Mouse (Mus musculus) limb, embryonic 11.5 days (tissue): ENCODE measurements around the gene Rai14. TPM values are rescaled to one million over a fixed set of nuclear protein-coding genes. Genes with fewer than 3 reads are reported as not detected.

Source experiments
- ATAC-seq: fragments of 200-750 bp; cut with Nextera tagmentation; 2 replicates; pipeline ENCODE4 v1.8.0; 2017; ENCODE audit warnings: low read depth; ENCODE audit not compliant: insufficient number of reproducible peaks, low FRiP score, low TSS enrichment
- DNase-seq: peaks from one replicate; pipeline ENCODE4 v3.0.0-alpha.2; 2015; ENCODE audit warnings: low spot score
- H3K27ac ChIP-seq: fragments of 300-500 bp; sonication (generic); replicated peaks from 2 replicates; pipeline ENCODE4 v1.5.1; 2014; ENCODE audit warnings: low read depth, mild to moderate bottlenecking, low read length
- H3K27me3 ChIP-seq: fragments of 300-500 bp; sonication (generic); 2 replicates; pipeline ENCODE4 v1.6.1; 2014; ENCODE audit warnings: mild to moderate bottlenecking, low read length, mixed read lengths; ENCODE audit not compliant: control insufficient read depth, insufficient read depth
- H3K36me3 ChIP-seq: fragments of 300-500 bp; sonication (generic); 2 replicates; pipeline ENCODE4 v1.6.1; 2014; ENCODE audit warnings: mild to moderate bottlenecking, low read length, moderate library complexity, mixed read lengths; ENCODE audit not compliant: control insufficient read depth, insufficient read depth
- H3K4me1 ChIP-seq: fragments of 300-500 bp; sonication (generic); 2 replicates; pipeline ENCODE4 v1.6.1; 2014; ENCODE audit warnings: low read length, mixed read lengths; ENCODE audit not compliant: control insufficient read depth, insufficient read depth
- H3K4me2 ChIP-seq: fragments of 300-500 bp; sonication (generic); 2 replicates; pipeline ENCODE4 v1.6.1; 2014; ENCODE audit warnings: low read depth, mild to moderate bottlenecking, moderate library complexity; ENCODE audit not compliant: severe bottlenecking
- H3K4me3 ChIP-seq: fragments of 300-500 bp; sonication (generic); 2 replicates; pipeline ENCODE4 v1.5.1; 2014; ENCODE audit warnings: low read depth, low read length
- H3K9ac ChIP-seq: fragments of 300-500 bp; sonication (generic); 2 replicates; pipeline ENCODE4 v1.6.1; 2014; ENCODE audit warnings: mild to moderate bottlenecking, low read length
- H3K9me3 ChIP-seq: fragments of 300-500 bp; sonication (generic); 2 replicates; pipeline ENCODE4 v1.6.1; 2016; ENCODE audit warnings: low read length; ENCODE audit not compliant: control insufficient read depth
- WGBS: fragments of 180-500 bp; shearing (Covaris S2); extraction: QIAGEN DNeasy Blood & Tissue Kit; methylation state at CpG from one replicate; pipeline ENCODE4 v1.1.7; 2014; 5-methylcytosine and 5-hydroxymethylcytosine counted together
- polyA plus RNA-seq: library from polyadenylated mRNA; unstranded; fragments of >200 nt; fragmentation: Nextera tagmentation; extraction: Ambion mirVana; gene quantifications from 2 replicates; pipeline ENCODE4 v1.2.1, GENCODE M21; 2014

Rai14 gene
- 70.8 and 71.9 TPM in 2 replicates for polyA plus RNA-seq

DNA sequence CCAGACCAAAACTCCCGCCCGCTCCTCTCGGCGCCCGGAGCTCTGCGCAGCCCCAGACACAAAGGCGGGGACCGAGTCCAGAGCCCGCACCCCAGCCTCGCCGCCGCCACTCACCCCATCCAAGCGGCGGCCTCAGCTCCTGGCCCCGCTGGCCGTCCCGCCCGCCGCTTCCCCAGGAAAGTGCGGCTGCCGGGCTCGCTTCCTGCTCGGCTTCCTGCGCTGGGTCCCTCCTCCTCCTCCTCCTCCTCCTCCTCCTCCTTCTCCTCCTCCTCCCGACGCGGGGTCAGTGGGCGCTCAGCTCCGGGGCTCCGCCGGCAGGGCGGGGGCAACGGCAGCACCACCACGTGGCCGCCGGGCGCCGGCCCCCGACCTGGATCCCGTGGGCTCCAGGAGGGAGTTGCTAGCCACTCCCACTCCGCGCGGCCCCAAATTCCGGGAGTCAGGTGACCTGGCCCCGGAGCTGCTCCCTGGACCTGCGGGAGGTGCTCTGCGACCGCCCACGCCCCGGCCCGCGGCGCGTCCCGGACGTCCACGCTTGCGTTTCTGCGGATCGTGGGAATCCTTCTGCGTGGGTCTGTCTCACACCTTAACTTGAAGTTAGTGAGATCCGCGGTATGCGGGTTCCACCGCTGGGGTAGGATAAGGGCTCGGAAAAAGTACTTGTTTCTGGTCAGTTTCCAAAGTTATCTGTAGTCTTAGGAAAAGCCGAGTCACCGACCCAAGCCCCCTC lies at the start of gene Rai14:
Gene Rai14 (minus strand): TSS at position 216 of the 730 bp plus-strand sequence.
- H3K4me1 ChIP-seq: 0 out of 2 replicates have a peak, but pooled peaks cover 2% of the 10 kb centered on the region
- WGBS: under 1% methylated on average over 52 of the region's 68 CpGs
- H3K9ac ChIP-seq: peak within 1 kb of the TSS; percentile 95
- ATAC-seq: peak; percentile 86
- DNase-seq: peak; percentile 90
- H3K36me3 ChIP-seq: no peaks in the 10 kb centered on the region
- H3K27ac ChIP-seq: peak within 1 kb of the TSS; percentile 75
- H3K4me3 ChIP-seq: peak within 1 kb of the TSS; percentile 87
- no peaks in the 10 kb centered on the region for H3K27me3 ChIP-seq
- H3K9me3 ChIP-seq: no peaks in the 10 kb centered on the region; the same call in 1 of the 2 replicates
- H3K4me2 ChIP-seq: peak within 1 kb of the TSS; percentile 68

DNA sequence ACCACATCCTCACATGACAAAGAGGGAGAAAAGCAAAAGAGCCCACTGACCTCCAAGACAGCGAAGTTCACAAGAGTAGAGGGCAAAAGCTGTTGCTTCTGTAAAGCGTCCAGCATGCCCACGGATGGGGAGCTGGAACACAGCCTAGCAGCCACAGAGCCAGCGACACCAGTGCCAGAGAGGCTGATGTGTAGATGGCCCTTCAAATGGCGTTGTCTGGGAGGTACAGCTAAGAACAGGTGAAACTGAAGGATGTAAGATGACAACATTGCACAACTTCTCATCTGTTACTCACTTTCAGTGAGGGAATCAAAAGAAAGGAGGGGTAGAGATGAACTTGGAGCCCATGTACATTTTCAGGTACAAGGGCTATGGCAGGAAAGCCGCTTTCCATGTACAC lies 47.0 kb upstream of the Rai14 start:
- WGBS: 97% methylated on average over 6 of the region's 6 CpGs

DNA sequence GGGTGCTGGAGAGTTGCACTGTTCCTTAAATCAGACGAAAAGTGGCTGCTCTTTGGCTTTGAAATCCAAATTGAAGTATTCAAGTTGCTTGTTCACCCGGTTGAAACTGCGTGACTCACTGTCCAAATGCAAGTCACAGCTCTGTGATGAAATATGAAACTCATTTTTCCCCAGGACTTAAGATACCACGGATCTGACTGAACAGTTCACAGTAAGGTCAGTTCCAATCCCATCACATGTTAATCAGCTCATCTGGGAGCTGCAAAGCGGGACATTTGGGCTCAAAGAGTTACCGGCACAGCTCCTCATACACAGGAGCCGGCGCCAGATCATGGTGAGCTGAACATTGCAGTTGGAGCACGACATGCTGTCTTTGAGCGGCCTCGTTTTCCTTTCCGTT lies 45.6 kb upstream of the Rai14 start:
- H3K36me3 ChIP-seq: no peaks in the 10 kb centered on the region
- H3K9me3 ChIP-seq: no peaks in the 10 kb centered on the region
- H3K9ac ChIP-seq: no peak overlapping the region
- ATAC-seq (no peak), DNase-seq (no peak)
- WGBS: 89% methylated on average over 12 of the region's 12 CpGs
- no peak overlapping the region for H3K27ac ChIP-seq
- H3K27me3 ChIP-seq: no peaks in the 10 kb centered on the region
- H3K4me1 ChIP-seq: no peaks in the 10 kb centered on the region
- no peak overlapping the region for H3K4me2 ChIP-seq
- no peak overlapping the region for H3K4me3 ChIP-seq

More for the DNA sequence above, 47.0 kb upstream of the Rai14 start:
- H3K9ac ChIP-seq: no peak overlapping the region
- no peak for ATAC-seq
- H3K4me1 ChIP-seq: no peaks in the 10 kb centered on the region
- no peaks in the 10 kb centered on the region for H3K27me3 ChIP-seq
- H3K4me2 ChIP-seq: no peak overlapping the region
- DNase-seq: no peak
- H3K9me3 ChIP-seq: no peaks in the 10 kb centered on the region
- no peak overlapping the region for H3K4me3 ChIP-seq
- H3K27ac ChIP-seq: no peak overlapping the region
- no peaks in the 10 kb centered on the region for H3K36me3 ChIP-seq

DNA sequence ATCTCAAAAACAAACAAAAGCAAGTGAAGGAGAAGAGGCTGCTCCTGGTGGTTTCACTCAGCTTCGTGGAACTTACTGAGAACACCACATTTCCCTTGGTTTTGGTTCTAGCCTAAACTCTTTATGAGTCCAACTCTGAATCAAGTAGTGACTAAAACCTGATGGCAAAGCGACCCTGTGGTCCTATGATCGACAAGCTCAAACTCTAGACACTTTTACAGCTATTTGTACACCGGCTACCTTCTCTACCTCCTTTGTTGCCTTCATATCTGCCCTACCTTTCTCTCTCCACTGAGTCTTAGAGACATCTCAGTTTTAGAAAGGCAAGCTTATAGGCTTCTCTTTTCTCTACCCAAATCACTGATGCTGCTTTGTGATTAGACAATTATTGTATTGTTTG lies 45.0 kb upstream of the Rai14 start:
- Histone ChIP-seq H3K36me3 (no peaks in the 10 kb centered on the region), H3K27me3 (no peaks in the 10 kb centered on the region), H3K27ac (no peak overlapping the region), H3K4me3 (no peak overlapping the region), H3K9ac (no peak overlapping the region), H3K4me1 (no peaks in the 10 kb centered on the region), H3K4me2 (no peak overlapping the region), H3K9me3 (no peaks in the 10 kb centered on the region)
- DNase-seq (no peak), ATAC-seq (no peak)
- 89% methylated on average over 4 of the region's 4 CpGs for whole genome bisulfite sequencing

DNA sequence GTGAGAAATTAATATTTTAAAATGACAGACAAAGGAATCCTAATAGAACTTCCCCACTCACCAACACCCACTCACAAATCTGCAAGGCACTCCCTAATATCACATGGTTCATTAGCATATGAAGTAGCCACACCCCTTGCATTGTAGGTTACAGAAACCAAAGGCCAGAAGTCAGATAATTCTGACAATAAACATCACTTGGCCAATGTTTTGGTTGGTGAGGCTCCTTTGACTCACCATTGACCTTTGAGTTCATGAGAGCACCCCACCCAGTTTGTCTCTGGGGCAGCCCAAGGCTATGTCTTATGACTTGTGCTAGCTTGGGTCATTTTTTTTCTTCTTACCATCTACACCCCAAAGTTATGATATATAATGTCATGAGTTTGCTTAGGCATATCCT lies 44.4 kb upstream of the Rai14 start:
- H3K36me3 ChIP-seq: no peaks in the 10 kb centered on the region
- DNase-seq: no peak
- ATAC-seq: no peak
- no peaks in the 10 kb centered on the region for H3K27me3 ChIP-seq
- H3K4me1 ChIP-seq: no peaks in the 10 kb centered on the region
- no peak overlapping the region for H3K4me3 ChIP-seq
- no peak overlapping the region for H3K9ac ChIP-seq
- H3K27ac ChIP-seq: no peak overlapping the region
- H3K4me2 ChIP-seq: no peak overlapping the region
- H3K9me3 ChIP-seq: no peaks in the 10 kb centered on the region

DNA sequence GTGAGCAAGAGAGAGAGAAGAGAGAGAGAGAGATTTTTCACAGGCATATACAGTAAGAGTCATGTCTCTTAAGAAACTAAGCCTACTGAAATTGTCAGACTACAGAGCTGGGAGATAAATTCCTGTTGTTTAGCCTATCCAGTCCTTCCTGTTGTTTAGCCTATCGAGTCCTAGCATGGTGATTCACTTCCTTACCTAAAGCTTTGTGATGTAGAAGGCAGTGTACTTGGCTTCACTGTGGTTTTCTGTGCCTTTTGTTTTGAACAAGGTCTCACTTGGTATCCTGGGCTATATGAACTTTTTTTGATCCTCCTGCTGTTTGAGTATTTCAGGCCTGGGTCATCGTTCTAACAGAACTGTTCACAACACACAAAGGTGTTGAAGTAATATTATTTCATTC lies 36.7 kb upstream of the Rai14 start:
- no peak overlapping the region for H3K27ac ChIP-seq
- H3K9me3 ChIP-seq: no peaks in the 10 kb centered on the region
- 0 out of 2 replicates have a peak, but pooled peaks cover 5% of the 10 kb centered on the region for H3K4me1 ChIP-seq
- H3K27me3 ChIP-seq: no peaks in the 10 kb centered on the region
- no peaks in the 10 kb centered on the region for H3K36me3 ChIP-seq
- H3K4me2 ChIP-seq: no peak overlapping the region
- WGBS: 86% methylated on average over 2 of the region's 2 CpGs
- H3K4me3 ChIP-seq: no peak overlapping the region
- DNase-seq (no peak), ATAC-seq (no peak)
- no peak overlapping the region for H3K9ac ChIP-seq

DNA sequence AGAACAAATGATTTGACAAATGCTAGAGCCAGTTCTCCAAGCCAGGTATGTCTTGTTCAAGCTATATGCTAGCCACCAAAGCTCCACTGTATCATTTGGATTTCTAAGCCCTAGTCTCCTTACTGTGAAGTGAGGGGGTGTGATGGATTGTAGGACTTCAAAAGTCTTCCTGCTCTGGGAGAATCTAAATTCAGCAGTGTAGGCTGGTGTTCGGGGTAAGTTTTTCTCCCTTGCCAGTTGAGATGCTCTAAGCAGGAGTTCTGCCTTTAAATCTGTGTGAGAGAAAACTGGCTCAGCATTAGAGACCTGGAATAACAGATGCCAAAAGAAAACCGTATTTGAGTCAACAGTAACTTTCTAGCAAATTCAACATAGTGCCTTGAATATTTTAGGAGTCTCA lies 35.9 kb upstream of the Rai14 start:
- DNase-seq (no peak), ATAC-seq (no peak)
- Histone ChIP-seq H3K27ac (no peak overlapping the region), H3K9ac (no peak overlapping the region), H3K4me3 (no peak overlapping the region), H3K27me3 (no peaks in the 10 kb centered on the region), H3K9me3 (no peaks in the 10 kb centered on the region), H3K36me3 (no peaks in the 10 kb centered on the region), H3K4me2 (no peak overlapping the region), H3K4me1 (0 out of 2 replicates have a peak, but pooled peaks cover 5% of the 10 kb centered on the region)
- WGBS: 80% methylated on average over 2 of the region's 2 CpGs

DNA sequence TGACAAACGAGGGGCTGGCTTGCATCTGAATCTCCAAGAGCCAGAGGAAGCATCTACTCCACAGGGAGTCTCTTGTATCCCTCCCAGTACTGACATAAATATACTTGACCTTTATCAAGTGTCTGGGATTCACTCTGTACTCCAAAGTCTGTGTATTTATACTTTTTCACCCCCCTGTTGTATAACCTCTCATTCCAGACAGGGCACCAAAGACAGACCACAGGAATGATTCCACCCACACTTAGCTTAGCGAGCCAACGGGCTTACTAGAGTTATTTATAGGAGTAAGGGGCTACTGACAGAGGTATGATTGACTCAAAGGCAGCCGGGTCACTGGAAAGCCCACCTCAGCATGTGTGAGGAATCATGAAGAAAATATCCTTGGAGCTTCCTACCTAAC lies 35.3 kb upstream of the Rai14 start:
- H3K27me3 ChIP-seq: no peaks in the 10 kb centered on the region
- H3K4me1 ChIP-seq: 0 out of 2 replicates have a peak, but pooled peaks cover 5% of the 10 kb centered on the region
- H3K9me3 ChIP-seq: no peaks in the 10 kb centered on the region
- ATAC-seq: no peak
- WGBS: 77% methylated on average over 4 of the region's 4 CpGs
- H3K36me3 ChIP-seq: no peaks in the 10 kb centered on the region
- no peak for DNase-seq
- no peak overlapping the region for H3K4me2 ChIP-seq
- H3K9ac ChIP-seq: no peak overlapping the region
- no peak overlapping the region for H3K4me3 ChIP-seq
- no peak overlapping the region for H3K27ac ChIP-seq
